ENCODE assay signal across 15 mouse cellular contexts in genomic region chr1:188830527-188831407, GRCm38 (mm10).
DNase-seq lines count a peak whose midpoint lies in the region; ATAC-seq and TF ChIP-seq lines count a peak whose summit lies in the region.
"Had no signal": no experiment of that assay in that cellular context is flagged by ENCODE, and none has a peak within 500 bp of the region (broad histone marks: within the 10 kb centered on the region; RNA-seq: fewer than 3 reads in every experiment).

No protein-coding gene starts in this region.

- H3K9ac ChIP-seq in limb, embryonic 11.5 days (ENCODE audit: low read length): no peak overlapping the region
- no peak overlapping the region for H3K9ac ChIP-seq in liver, embryonic 16.5 days (ENCODE audit: low read depth, low read length)
- H3K9ac ChIP-seq: forebrain, embryonic 13.5 days had no signal

- 43% methylated on average over 11 of the region's 11 CpGs for WGBS in limb, embryonic 11.5 days
- 25% methylated on average over 11 of the region's 11 CpGs for WGBS in liver, embryonic 16.5 days (ENCODE audit: insufficient replicate concordance)

- no peak overlapping the region for H3K4me3 ChIP-seq in limb, embryonic 11.5 days (ENCODE audit: low read depth, low read length)
- H3K4me3 ChIP-seq in liver, embryonic 16.5 days (ENCODE audit: low read depth, low read length): no peak overlapping the region
- H3K4me3 ChIP-seq in gastrocnemius, adult 2 months: no peak overlapping the region
- H3K4me3 ChIP-seq: forebrain, embryonic 13.5 days had no signal

- DNase-seq in heart, adult 11 months: peak; percentile 59
- no peak for DNase-seq in heart, adult 9 months (ENCODE audit: low spot score in 2 of 2)
- peak; percentile 19 for DNase-seq in embryo, embryonic 11 days
- peak; percentile 53 for DNase-seq in limb, embryonic 11.5 days (ENCODE audit: low spot score)
- DNase-seq in gastrocnemius, adult 2 months: no peak
- no peak for DNase-seq in retina, postnatal 1 day
- no peak for DNase-seq in adrenal gland, adult 8-10 months
- DNase-seq: cerebellum, adult 9-10 months; heart, postnatal 14 days; left cerebral cortex, postnatal 4 days; spleen, adult 18-20 months had no signal

- ATAC-seq in limb, embryonic 11.5 days (ENCODE audit: insufficient number of reproducible peaks, low FRiP score, low TSS enrichment, low read depth): no peak
- peak; percentile 86 for ATAC-seq in liver, embryonic 16.5 days (ENCODE audit: low read depth)
- ATAC-seq: forebrain, embryonic 13.5 days had no signal

- H3K4me1 ChIP-seq in limb, embryonic 11.5 days (ENCODE audit: control insufficient read depth, insufficient read depth, low read length): peaks cover 8% of the 10 kb centered on the region
- H3K4me1 ChIP-seq in liver, embryonic 16.5 days (ENCODE audit: control insufficient read depth, low read depth, low read length): peaks cover 4% of the 10 kb centered on the region
- H3K4me1 ChIP-seq: forebrain, embryonic 13.5 days had no signal

- TF ChIP-seq CTCF in gastrocnemius, adult 2 months (IDR thresholded peaks at IDR 0.05): no peak

- no peaks in the 10 kb centered on the region for H3K27me3 ChIP-seq in limb, embryonic 11.5 days (ENCODE audit: control insufficient read depth, insufficient read depth, low read length)
- H3K27me3 ChIP-seq in liver, embryonic 16.5 days (ENCODE audit: control insufficient read depth, insufficient read depth, low read depth, low read length): no peaks in the 10 kb centered on the region
- H3K27me3 ChIP-seq: CH12.LX had no signal

- intact Hi-C loops in gastrocnemius, adult 2 months (cut with DNase I): no loop called here

- H3K27ac ChIP-seq in limb, embryonic 11.5 days (replicated peaks; ENCODE audit: low read depth, low read length): no peak overlapping the region
- peak overlapping the region; percentile 21; the same call in 1 of the 2 replicates for H3K27ac ChIP-seq in liver, embryonic 16.5 days (ENCODE audit: low read length)
- no peak overlapping the region for H3K27ac ChIP-seq in gastrocnemius, adult 2 months
- H3K27ac ChIP-seq: forebrain, embryonic 13.5 days; kidney, postnatal 0 days had no signal

- H3K9me3 ChIP-seq in limb, embryonic 11.5 days (ENCODE audit: control insufficient read depth, low read length): no peaks in the 10 kb centered on the region
- no peaks in the 10 kb centered on the region for H3K9me3 ChIP-seq in liver, embryonic 16.5 days (replicated peaks; ENCODE audit: control insufficient read depth, low read length)
- H3K9me3 ChIP-seq: forebrain, embryonic 13.5 days had no signal

- H3K36me3 ChIP-seq in limb, embryonic 11.5 days (ENCODE audit: control insufficient read depth, insufficient read depth, low read length): no peaks in the 10 kb centered on the region
- no peaks in the 10 kb centered on the region for H3K36me3 ChIP-seq in liver, embryonic 16.5 days (ENCODE audit: control insufficient read depth, insufficient read depth)

- H3K4me2 ChIP-seq in limb, embryonic 11.5 days (ENCODE audit: low read depth, severe bottlenecking): no peak overlapping the region
- H3K4me2 ChIP-seq in liver, embryonic 16.5 days (ENCODE audit: low read depth, low read length): no peak overlapping the region
- H3K4me2 ChIP-seq: forebrain, embryonic 13.5 days had no signal

Comparison
In these comparisons a context has a peak if more than half of its experiments do, and no peak if none do; other contexts are left out.
1. DNase-seq: peak in heart, adult 11 months (single experiment), embryo, embryonic 11 days (single experiment) and limb, embryonic 11.5 days (single experiment); none in heart, adult 9 months (0 of 2), gastrocnemius, adult 2 months (single experiment), retina, postnatal 1 day (single experiment) and adrenal gland, adult 8-10 months (single experiment).